Mouse (Mus musculus) midbrain, postnatal 0 days (tissue): ENCODE data around the gene Naaladl2. TPM values are rescaled to one million over a fixed set of nuclear protein-coding genes. Genes with fewer than 3 reads are reported as not detected.

Experiments
- ATAC-seq: fragments of 200-750 bp; cut with Nextera tagmentation; 2 replicates; pipeline ENCODE4 v1.8.0; 2017; ENCODE audit warnings: moderate number of reproducible peaks, mild to moderate bottlenecking, moderate TSS enrichment, moderate library complexity; ENCODE audit not compliant: low FRiP score
- DNase-seq: peaks from one replicate; pipeline ENCODE4 v3.0.0-alpha.2; 2015; ENCODE audit warnings: low spot score
- H3K27ac ChIP-seq: fragments of 300-500 bp; sonication (generic); 2 replicates; pipeline ENCODE4 v1.5.1; 2014; ENCODE audit warnings: low read depth, mild to moderate bottlenecking, low read length, mixed read lengths
- H3K27me3 ChIP-seq: fragments of 300-500 bp; sonication (generic); 2 replicates; pipeline ENCODE4 v1.6.1; 2014; ENCODE audit warnings: low read length, control low read depth, mixed read lengths; ENCODE audit not compliant: insufficient read depth
- H3K36me3 ChIP-seq: fragments of 300-500 bp; sonication (generic); 2 replicates; pipeline ENCODE4 v1.6.1; 2014; ENCODE audit warnings: low read length, control low read depth, mixed read lengths; ENCODE audit not compliant: insufficient read depth
- H3K4me1 ChIP-seq: fragments of 300-500 bp; sonication (generic); 2 replicates; pipeline ENCODE4 v1.6.1; 2014; ENCODE audit warnings: mild to moderate bottlenecking, control low read depth, antibody characterized with exemption, low read length, mixed read lengths; ENCODE audit not compliant: insufficient read depth
- H3K4me2 ChIP-seq: fragments of 300-500 bp; sonication (generic); 2 replicates; pipeline ENCODE4 v1.6.1; 2014; ENCODE audit warnings: low read depth, mild to moderate bottlenecking, low read length, mixed read lengths; ENCODE audit not compliant: poor library complexity, severe bottlenecking
- H3K4me3 ChIP-seq: fragments of 300-500 bp; sonication (generic); 2 replicates; pipeline ENCODE4 v1.5.1; 2014; ENCODE audit warnings: low read depth, mild to moderate bottlenecking, low read length, moderate library complexity
- H3K9ac ChIP-seq: fragments of 300-500 bp; sonication (generic); replicated peaks from 2 replicates; pipeline ENCODE4 v1.6.1; 2014; ENCODE audit warnings: mild to moderate bottlenecking, low read length, moderate library complexity, mixed read lengths; ENCODE audit not compliant: poor library complexity, severe bottlenecking
- H3K9me3 ChIP-seq: fragments of 300-500 bp; sonication (generic); 2 replicates; pipeline ENCODE4 v1.6.1; 2016; ENCODE audit warnings: low read length, control low read depth
- CTCF ChIP-seq: IDR thresholded peaks from 2 replicates; pipeline ENCODE4 v1.5.1; 2016; ENCODE audit warnings: antibody characterized with exemption, mild to moderate bottlenecking
- WGBS: fragments of 180-500 bp; shearing (Covaris S2); extraction: QIAGEN DNeasy Blood & Tissue Kit; methylation state at CpG from one replicate; pipeline ENCODE4 v1.1.7; 2014; 5-methylcytosine and 5-hydroxymethylcytosine counted together
- polyA plus RNA-seq: library from polyadenylated mRNA; unstranded; fragments of >200 nt; fragmentation: Nextera tagmentation; extraction: Ambion mirVana; gene quantifications from 2 replicates; pipeline ENCODE4 v1.2.1, GENCODE M21; 2015
- total RNA-seq: library from RNA; depleted of rRNA; stranded (reverse); fragments of >200 nt; gene quantifications from 2 replicates; pipeline ENCODE4 v1.2.3, GENCODE M21; 2014

The Naaladl2 gene
- total and polyA plus RNA-seq, 2 experiments from 2014 or later, result 1.1 to 2.9 TPM

- TF ChIP-seq CTCF, result no peak
- no peak overlapping the region for H3K4me2 ChIP-seq
- no peaks in the 10 kb centered on the region for H3K4me1 ChIP-seq
- 84% methylated on average over 3 of the region's 3 CpGs for WGBS
- no peak overlapping the region for H3K9ac ChIP-seq
- ATAC-seq (no peak), DNase-seq (no peak)
- H3K27ac ChIP-seq, result no peak overlapping the region
- no peaks in the 10 kb centered on the region for H3K36me3 ChIP-seq
- H3K9me3 ChIP-seq, result no peaks in the 10 kb centered on the region
- no peak overlapping the region for H3K4me3 ChIP-seq
- H3K27me3 ChIP-seq, result no peaks in the 10 kb centered on the region
Measured at GRCm38 (mm10) chr3:24749055-24749454, 395.0 kb downstream of the Naaladl2 start.

GRCm38 (mm10) chr3:24747182-24747856 lies 396.7 kb downstream of the Naaladl2 start:
- no peak overlapping the region for H3K27ac ChIP-seq
- no peaks in the 10 kb centered on the region for H3K36me3 ChIP-seq
- H3K4me1 ChIP-seq, result no peaks in the 10 kb centered on the region
- no peaks in the 10 kb centered on the region for H3K27me3 ChIP-seq
- H3K4me3 ChIP-seq, result no peak overlapping the region
- 93% methylated on average over 6 of the region's 6 CpGs for WGBS
- no peak for TF ChIP-seq CTCF
- no peak overlapping the region for H3K4me2 ChIP-seq
- H3K9ac ChIP-seq, result no peak overlapping the region
- DNase-seq, result no peak
- H3K9me3 ChIP-seq, result no peaks in the 10 kb centered on the region
- no peak for ATAC-seq

DNA sequence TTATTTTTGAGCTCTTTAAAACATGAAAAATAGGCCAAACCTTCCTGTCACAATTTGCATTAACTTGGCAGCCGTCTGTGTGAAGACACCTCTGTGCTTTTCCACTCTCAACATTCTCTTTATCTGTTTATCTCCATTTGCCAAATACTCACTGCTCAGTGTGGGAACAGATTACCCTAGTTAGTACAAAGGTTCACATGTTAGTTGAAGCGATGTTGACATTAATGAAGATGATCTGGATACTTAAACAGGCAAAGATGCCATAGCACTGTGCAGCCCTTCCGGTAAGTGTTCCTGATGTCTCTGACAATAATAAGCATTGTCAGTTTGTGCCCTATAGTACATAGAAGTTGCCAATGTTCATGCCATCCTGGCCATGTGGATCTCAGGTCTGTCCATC lies 400.1 kb downstream of the Naaladl2 start:
- Histone ChIP-seq H3K4me1 (no peaks in the 10 kb centered on the region), H3K36me3 (no peaks in the 10 kb centered on the region), H3K4me3 (no peak overlapping the region), H3K27me3 (no peaks in the 10 kb centered on the region), H3K4me2 (no peak overlapping the region), H3K9me3 (no peaks in the 10 kb centered on the region), H3K9ac (no peak overlapping the region), H3K27ac (no peak overlapping the region)
- WGBS, result 69% methylated on average over 3 of the region's 3 CpGs
- no peak for DNase-seq
- no peak for TF ChIP-seq CTCF
- ATAC-seq, result no peak

DNA sequence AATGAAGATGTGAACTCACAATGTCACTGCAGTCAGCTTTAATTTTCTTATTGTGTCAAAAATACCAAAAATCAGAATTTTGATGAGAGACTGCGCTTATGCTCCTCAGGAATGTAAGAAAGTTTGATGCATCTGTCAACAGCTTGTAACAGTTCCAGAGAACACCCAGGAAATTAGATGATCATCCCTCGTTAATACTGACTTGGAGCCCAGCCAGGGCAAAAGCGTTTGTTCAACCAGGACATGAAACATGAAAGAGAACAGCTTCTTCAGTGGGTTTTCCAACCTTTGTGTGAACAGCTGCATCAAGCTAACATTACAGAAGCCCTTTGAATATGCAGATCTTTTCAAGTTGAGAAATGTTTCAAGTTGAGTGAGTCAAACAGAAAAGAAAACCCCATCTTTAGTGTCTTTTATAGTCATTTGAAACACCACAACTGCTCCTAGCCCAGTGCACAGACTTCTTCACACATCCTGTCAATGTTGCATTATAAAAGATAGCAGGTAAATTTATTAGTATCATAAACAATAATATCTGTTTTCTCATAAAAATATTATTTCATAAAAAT lies 424.8 kb downstream of the Naaladl2 start:
- no peak for ATAC-seq
- no peak for TF ChIP-seq CTCF

GRCm38 (mm10) chr3:24714770-24715169 lies 429.3 kb downstream of the Naaladl2 start:
- H3K36me3 ChIP-seq, result no peaks in the 10 kb centered on the region
- H3K4me3 ChIP-seq, result no peak overlapping the region
- 52% methylated on average over 3 of the region's 3 CpGs for WGBS
- no peaks in the 10 kb centered on the region for H3K4me1 ChIP-seq
- H3K9ac ChIP-seq, result no peak overlapping the region
- H3K27ac ChIP-seq, result no peak overlapping the region
- H3K9me3 ChIP-seq, result no peaks in the 10 kb centered on the region
- DNase-seq (peak; percentile 22), ATAC-seq (no peak)
- TF ChIP-seq CTCF, result no peak
- H3K4me2 ChIP-seq, result no peak overlapping the region
- H3K27me3 ChIP-seq, result no peaks in the 10 kb centered on the region

More for the DNA sequence above, 424.8 kb downstream of the Naaladl2 start:
- H3K4me2 ChIP-seq, result no peak overlapping the region
- H3K4me1 ChIP-seq, result no peaks in the 10 kb centered on the region
- H3K9ac ChIP-seq, result no peak overlapping the region
- H3K27ac ChIP-seq, result no peak overlapping the region
- H3K36me3 ChIP-seq, result no peaks in the 10 kb centered on the region
- H3K27me3 ChIP-seq, result no peaks in the 10 kb centered on the region
- peak; percentile 9 for DNase-seq
- 45% methylated on average over 3 of the region's 3 CpGs for WGBS
- no peak overlapping the region for H3K4me3 ChIP-seq
- no peaks in the 10 kb centered on the region for H3K9me3 ChIP-seq

- Histone ChIP-seq H3K27ac (no peak overlapping the region), H3K4me3 (no peak overlapping the region), H3K4me2 (no peak overlapping the region), H3K36me3 (no peaks in the 10 kb centered on the region), H3K9me3 (no peaks in the 10 kb centered on the region), H3K4me1 (no peaks in the 10 kb centered on the region), H3K9ac (no peak overlapping the region), H3K27me3 (no peaks in the 10 kb centered on the region)
- TF ChIP-seq CTCF, result no peak
- WGBS, result 61% methylated on average over 4 of the region's 4 CpGs
- DNase-seq (no peak), ATAC-seq (no peak)
Measured at GRCm38 (mm10) chr3:24705778-24706423, 438.2 kb downstream of the Naaladl2 start.
